Mouse (Mus musculus) spleen, postnatal 36 days (tissue): ENCODE measurements at regions not wholly inside any gene's neighbourhood (a gene's known extent, or its start where the extent isn't known, plus 50 kb on each side); places are given as distances from the start of the nearest gene placed in this dataset.

Experiments used
- DNase-seq, 2 experiments: peaks; one replicate each; pipeline ENCODE4 v3.0.0; 2022; ENCODE audit warnings: low spot score in 2 of 2, mixed read lengths in 1 of 2

DNA sequence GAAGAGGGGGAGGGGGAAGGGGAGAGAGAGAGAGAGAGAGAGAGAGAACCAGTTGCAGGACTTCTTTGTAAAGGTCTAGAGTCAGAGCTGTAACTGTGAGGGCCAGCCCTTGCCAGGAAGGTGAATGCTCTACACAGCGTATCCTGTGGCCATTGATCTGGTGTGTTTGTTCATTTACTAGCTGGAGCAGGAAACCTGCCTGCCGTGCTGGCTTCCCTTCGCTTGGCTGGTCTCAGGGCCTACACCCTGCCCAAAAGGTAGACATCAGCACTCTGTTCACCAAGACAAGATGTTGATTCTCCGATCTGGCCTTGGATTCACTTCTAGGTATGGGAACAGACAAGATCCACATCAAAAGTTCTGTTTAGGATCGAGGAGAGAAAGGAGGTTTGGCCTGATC is 87.5 kb upstream of the Haao start:
- no peak for DNase-seq

GRCm38 (mm10) chr17:83933743-83934142 is 86.0 kb upstream of the Haao start:
- DNase-seq = no peak

DNA sequence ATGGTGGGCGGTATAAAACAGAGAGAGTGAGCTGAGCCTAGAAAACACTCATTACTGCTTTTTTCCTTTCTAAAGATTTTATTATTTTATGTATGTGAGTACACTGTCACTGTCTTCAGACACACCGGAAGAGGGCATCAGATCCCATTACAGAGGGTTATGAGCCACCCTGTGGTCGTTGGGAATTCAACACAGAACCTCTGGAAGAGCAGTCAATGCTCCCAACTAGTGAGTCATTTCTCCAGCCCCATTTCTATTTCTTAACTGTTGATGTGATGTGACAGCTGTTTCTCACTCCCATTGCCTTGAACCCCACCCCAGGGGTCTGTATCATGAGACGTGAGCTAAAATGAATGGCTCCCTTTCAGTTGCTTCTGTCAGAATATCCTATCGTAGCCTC is 82.6 kb upstream of the Haao start:
- DNase-seq = no peak

DNA sequence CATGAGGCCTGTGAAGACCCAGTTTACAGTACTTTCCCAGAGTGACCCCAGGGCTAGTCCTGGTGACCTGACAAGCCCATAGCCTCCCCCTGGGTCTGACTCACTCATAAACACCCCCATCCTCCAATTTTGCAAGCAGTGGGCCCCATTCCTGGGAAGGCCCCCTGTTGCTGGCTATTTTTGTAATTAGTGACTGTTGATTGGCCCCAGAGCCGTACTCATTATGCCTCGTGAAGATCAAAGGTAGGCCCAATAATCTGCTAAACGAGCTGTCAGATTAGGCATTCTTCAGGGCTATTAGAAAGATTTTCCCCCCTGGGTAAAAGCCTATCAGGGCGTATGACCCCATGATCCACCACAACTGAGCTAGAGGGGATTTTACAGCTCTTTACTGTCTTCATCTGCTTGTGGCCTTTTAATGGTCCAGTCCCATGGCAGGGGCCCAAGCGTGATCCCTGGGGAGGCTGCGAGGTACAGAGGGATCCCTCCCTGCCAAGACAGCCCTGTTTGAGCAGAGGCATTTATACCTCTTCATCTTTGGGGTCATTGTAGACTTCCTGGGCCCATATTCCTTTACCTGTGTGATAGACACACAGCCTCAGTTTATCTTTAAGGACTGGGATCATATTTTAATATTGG is 80.1 kb upstream of the Haao start:
- no peak for DNase-seq

DNA sequence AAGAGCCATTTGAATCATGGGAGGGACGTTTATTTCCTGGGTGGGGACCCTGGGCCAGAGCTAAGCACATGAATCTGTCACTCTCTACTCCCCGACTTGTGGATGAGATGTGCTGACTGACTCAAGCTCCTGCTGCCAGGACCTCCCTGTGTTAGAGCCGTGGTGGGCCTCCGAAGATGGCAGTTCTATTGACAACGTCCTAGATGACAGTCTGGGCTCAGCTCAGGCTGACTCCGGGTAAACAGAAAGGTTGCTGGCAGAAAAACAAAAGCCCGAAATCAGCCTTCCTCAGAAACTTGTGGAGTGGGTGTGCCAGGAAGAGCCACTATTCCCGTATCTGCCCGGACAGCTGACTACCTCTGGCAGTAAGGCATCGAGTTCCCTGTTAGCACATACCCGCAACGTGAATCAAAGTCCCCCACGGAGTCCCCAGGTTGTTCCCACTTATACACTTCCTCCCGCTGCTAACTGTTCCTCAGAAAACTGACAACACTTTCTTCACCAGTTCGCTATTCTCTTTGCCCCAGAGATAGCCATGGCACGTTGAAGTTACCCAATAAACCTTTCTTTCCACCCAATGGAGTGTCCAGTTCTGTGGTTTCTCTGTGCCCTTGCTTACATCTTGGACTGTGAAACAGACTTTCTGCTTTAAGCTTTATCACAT is 76.6 kb upstream of the Haao start:
- DNase-seq = no peak

- DNase-seq = no peak
Observed at GRCm38 (mm10) chr17:83920894-83921293, 73.1 kb upstream of the Haao start.

DNA sequence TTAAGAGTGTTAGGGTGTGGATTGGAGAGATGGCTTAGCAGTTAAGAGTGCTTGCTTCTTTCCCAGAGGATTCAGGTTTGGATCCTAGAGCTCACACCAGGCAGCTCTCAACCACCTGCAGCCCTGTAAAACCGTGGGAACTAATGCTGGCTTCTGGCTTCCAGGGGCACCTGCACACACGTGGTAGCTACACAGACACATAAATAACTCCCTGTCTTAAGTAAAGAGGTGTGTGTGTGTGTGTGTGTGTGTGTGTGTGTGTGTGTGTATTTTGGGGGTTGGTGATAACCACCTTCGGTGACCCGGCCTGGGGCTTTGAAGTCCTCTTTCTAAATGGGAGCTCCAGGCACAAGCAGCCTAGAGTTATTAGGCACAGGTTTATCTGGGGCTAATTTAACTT is 72.5 kb upstream of the Haao start:
- DNase-seq = no peak

GRCm38 (mm10) chr17:83918413-83919139 is 70.8 kb upstream of the Haao start:
- DNase-seq = peak; percentile 72 to 73

DNA sequence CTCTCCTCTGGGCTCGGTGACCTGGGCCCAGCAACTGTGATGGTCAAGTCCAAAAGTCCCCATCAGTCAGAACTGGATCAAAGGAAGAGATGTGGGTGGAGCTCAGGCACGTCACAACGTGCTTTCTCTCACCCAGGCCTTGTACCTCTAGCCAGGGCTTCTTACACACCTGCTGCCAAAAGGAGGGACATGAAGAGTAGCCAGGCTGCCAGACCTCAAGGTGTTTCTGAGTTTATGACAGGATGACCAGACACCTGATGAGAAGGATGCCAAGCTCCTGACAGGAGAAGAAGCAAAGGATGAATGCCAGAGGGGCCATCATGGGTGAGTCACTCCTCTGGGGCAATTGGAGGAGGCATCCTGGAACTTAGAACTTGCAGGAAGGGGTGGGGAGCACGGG is 70.0 kb upstream of the Haao start:
- DNase-seq = no peak

- DNase-seq = no peak
Observed at GRCm38 (mm10) chr17:83916684-83917166, 69.0 kb upstream of the Haao start.

GRCm38 (mm10) chr17:83915034-83915433 is 67.3 kb upstream of the Haao start:
- DNase-seq = no peak

- peak in 1 of 2 experiments; percentile 25 for DNase-seq
Observed at GRCm38 (mm10) chr17:83914603-83915002, 66.8 kb upstream of the Haao start.

DNA sequence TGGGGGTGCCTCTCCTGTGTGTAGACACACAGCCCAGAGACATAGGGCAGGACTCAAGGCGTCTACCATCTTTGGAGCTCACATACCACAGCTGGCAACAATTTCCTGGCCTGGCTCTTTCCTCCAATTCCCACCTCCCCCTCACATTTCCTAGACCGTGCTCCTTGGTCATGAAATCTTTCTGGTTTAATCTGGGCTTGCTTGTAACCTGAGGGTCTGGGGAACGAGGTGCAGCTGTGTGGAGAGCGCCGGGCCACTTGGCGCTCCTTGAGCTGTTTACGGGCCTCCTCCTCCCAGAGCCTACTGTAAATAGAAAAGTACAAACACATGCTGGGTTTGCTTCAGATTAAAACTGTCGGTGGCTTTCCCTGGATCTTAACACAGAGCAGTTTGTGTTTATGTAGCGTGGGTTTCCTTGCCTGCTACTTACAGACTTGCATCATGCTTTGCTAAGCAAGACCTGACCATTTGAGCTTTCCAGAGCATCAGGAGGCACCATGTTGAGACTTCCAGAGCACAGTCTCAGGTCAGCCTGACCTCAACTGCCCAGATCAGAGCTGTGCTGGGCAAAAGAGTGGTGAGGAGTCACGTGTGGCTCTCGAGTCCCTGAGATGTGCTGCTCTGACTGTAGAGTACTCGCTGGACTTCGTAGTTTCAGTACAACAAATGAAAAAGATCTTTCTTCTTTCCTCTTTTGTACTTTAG is 66.1 kb upstream of the Haao start:
- no peak for DNase-seq

DNA sequence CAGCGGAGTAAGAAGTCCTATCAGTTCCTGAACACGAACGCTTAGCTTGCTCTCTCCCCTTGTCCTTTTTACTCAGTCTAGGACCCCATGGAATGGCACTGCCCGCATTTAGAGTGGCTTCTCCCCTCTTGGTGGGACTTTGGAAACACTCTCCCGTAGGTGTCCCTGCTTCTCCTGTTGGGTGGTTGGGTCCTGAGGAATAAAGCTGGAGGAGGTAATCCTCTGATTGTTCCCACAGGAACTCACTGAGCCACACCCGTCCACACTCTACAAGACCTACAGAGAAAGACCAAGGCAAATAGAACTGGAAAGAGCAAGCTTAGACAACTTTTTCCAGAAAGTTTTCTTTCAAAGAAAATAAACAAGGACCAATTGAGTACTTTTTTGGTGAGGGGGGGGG is 64.7 kb upstream of the Haao start:
- no peak for DNase-seq

- peak; percentile 20 to 46 for DNase-seq
Observed at GRCm38 (mm10) chr17:83908811-83909210, 61.0 kb upstream of the Haao start.

- DNase-seq = no peak
Observed at GRCm38 (mm10) chr17:83907538-83907937, 59.8 kb upstream of the Haao start.

GRCm38 (mm10) chr17:83906751-83907537 is 59.2 kb upstream of the Haao start:
- no peak for DNase-seq

DNA sequence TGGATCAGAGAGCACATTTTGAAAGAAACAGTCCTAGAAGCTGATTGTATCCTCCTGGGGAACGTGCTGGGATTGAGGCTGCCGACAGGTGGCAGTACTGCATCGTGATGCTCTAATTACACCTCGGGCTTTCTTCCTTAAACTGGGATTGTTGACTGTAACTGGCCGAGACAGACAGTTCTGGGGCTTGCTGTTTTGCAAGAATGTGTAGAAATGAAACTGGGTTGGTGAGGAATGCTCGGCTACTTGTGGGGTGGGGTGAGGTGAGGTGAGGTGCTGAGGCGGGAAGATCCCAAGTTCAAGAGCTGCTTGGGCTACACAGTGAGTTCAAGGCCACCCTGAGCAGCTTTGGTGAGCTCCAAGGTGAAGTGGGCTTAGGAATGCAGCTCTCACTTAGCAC is 55.7 kb upstream of the Haao start:
- peak; percentile 53 to 58 for DNase-seq

DNA sequence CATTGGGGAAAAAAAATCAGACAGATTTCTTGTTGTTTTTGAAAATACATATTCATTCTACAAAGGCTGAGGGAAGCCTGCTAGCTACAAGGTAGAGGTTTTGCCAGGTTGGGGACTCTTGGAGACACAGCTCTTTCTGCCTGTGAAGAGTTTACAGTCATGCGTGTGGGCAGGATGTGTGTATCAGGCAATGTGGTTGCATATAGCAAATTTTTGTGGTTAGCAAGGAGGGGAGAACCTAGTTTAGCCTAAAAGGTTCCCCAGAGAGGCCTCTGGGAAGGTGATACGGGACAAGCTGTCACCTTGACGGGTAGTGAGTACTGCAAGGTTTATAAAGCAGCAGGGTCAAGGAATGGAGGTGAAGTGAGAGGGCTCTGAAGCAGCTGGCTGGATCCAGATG is 54.8 kb upstream of the Haao start:
- no peak for DNase-seq

GRCm38 (mm10) chr17:83902091-83902490 is 54.3 kb upstream of the Haao start:
- no peak for DNase-seq

- no peak for DNase-seq
Observed at GRCm38 (mm10) chr17:83899588-83900152, 51.9 kb upstream of the Haao start.
